Mouse (Mus musculus) granulocyte monocyte progenitor cell, adult 5-6 weeks (primary cell): ENCODE results near the gene Ngrn. TPM values are rescaled to one million over a fixed set of nuclear protein-coding genes. Genes with fewer than 3 reads are reported as not detected.
A peak's percentile ranks its signal among the peaks of the same experiment; 100 is the strongest.

Experiments
- ATAC-seq: replicated peaks from 2 replicates; pipeline ENCODE4 v1.8.0; 2016; ENCODE audit warnings: mild to moderate bottlenecking, moderate TSS enrichment, inconsistent platforms; ENCODE audit not compliant: poor library complexity, severe bottlenecking
- total RNA-seq, 2 experiments: library from RNA; stranded (forward) in 1 of 2; stranded (reverse) in 1 of 2; fragments of 200-712, 200-1000 nt in 1 of 2; fragments of >200 nt in 1 of 2; fragmentation: Nextera tagmentation in 1 of 2; gene quantifications; 2 replicates each; pipeline ENCODE4 v1.2.3; 2014 to 2017

The Ngrn gene
- total RNA-seq (2014; fragmentation: Nextera tagmentation): 23.7 and 33.5 TPM in 2 replicates
- 21.2 and 33.9 TPM in 2 replicates for total RNA-seq (2017)

DNA sequence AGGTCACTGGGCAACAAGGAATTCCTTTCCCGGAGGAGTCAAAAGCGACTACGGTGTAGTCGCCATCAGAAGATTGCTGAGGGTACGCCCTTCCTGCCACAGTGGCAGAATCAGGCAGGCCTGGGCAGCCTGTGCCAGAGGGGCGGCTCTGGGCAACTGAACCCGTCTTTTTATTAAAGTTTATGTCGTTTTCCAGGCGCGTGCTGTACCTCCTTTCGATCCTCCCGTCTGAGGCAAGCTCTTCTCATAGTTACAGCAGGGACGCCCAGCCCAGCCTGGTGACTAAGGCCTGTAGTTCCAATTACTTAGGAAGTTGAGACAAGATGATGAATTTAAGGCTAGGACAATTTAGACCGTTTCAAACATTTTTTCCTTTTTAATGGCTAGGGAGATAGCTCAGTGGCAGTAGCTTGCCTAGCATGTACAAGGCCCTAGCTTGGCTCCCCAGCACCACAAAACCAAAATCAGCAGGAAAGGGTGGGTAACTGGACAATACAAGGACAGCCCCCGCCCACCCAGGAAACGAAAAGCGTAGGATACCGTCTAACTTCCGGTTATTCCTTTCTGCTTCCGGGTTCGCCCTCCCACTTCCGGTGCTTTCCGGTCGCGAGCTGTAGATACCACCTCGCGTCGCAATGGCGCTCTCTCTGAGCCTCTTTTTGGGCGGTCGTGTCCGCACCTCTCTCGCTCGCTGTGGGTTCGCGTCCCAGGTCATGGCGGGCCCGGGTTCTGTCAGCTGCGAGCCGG lies at the start of gene Ngrn:
Ngrn (plus strand) TSS at position 591 of the 747 bp plus-strand sequence.
- peak; percentile 89 for ATAC-seq

DNA sequence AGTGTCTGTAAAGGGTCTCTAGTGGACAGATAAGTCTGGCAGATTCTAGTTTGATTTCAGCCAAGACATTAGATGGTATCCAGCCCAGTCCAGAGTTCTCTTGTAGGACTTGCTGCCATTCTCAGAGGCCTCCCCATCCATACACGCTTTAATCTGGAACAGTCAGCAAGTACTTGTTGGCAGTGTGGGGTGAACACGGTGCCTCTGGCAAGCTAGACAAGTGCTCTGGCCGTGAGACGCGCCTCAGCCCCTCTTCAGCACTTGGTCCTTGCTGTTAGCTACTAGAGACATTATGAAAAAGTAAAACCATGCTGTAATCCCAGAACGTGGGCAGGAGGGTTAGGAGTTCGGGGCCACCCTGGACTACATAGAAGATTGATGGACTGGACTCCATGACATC lies 47.4 kb upstream of the Ngrn start:
- ATAC-seq: no peak

DNA sequence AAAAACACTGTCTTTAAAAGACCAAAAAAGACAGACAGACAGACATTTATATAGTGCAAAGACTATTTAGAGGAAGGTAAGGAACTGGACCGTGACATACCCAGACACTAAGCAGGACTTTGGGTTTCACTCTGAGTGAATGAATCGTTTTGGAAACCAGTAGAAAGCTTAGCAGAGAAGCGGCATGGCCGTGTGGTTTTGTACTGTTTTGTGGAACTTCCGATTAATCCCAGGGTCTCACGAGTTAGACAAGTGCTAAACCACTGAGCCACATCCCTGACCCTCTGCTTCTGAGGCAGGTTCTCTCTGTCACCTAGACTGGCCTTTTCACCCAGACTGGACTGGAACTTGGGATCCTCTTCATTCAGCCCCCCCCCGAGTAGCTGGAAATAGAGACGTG lies 46.6 kb upstream of the Ngrn start:
- no peak for ATAC-seq

DNA sequence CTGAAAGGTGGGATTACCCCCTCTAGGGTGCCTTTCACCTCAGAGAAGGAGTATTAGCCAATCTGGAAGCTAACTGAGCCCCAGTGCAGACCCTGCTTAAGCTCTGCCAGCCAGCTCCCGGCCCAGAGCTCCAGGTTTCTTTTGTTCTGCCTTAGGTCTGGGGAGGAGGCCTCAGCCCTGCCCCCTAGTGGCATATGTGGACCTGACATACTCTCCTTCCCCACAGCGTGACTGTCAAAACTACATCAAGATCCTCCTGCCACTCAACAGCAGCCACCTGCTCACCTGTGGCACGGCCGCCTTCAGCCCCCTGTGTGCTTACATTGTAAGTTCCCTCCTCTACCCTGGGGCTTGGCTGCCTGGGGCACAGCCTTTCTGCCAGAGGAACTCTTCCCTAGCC lies 45.6 kb upstream of the Ngrn start:
- ATAC-seq: peak; percentile 87

DNA sequence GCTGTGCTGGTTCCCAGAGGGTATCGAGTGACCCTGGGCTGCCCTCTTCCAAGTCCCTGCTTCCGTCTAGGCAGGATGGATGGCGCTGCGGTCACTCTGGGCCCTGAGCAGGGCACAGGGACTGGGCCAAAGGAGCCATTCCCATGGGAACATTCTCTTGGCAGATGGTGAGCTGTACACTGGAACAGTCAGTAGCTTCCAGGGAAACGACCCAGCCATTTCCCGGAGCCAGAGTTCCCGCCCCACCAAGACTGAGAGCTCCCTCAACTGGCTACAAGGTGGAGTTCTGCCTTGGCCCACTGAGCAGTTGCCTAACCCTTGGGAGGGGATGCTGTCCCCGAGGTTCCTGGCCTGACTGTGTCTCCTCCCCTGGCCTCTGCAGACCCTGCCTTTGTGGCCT lies 44.4 kb upstream of the Ngrn start:
- ATAC-seq: no peak

DNA sequence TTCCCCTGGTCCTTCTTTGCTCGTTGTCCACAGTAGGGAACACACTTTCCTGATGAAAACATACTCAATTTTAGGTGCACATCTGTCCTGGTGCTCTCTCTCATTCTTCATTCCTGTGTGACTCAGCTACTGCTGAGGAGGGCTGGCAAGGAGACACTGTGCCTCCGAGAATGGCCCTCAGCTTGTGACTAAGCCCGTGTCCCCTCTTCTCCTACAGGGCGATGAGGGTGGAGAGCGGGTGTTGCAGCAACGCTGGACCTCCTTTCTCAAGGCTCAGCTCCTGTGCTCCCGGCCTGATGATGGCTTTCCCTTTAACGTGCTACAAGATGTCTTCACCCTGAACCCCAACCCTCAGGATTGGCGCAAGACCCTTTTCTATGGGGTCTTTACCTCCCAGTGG lies 42.3 kb upstream of the Ngrn start:
- no peak for ATAC-seq

DNA sequence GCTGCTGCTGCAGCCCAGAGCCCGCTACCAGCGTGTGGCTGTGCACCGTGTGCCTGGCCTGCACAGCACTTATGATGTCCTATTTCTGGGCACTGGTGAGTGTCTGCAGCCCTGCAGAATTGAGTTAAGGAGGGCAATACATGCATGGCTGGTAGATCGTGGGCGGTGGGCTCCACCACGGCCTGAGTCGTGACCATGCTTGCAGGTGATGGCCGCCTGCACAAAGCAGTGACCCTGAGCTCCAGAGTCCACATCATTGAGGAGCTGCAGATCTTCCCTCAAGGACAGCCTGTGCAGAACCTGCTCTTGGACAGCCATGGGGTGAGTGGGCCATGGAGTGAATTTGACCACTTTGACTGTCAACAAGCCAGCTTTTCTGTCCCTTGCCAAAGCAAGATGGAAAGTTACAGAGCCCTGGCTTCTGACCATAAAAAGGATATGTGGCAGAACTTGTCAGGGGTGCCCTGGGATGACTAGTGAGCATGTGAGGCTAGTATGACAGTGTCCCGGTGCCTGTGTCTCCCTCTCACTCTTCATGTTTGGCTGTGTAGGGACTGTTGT lies 40.7 kb upstream of the Ngrn start:
- no peak for ATAC-seq

DNA sequence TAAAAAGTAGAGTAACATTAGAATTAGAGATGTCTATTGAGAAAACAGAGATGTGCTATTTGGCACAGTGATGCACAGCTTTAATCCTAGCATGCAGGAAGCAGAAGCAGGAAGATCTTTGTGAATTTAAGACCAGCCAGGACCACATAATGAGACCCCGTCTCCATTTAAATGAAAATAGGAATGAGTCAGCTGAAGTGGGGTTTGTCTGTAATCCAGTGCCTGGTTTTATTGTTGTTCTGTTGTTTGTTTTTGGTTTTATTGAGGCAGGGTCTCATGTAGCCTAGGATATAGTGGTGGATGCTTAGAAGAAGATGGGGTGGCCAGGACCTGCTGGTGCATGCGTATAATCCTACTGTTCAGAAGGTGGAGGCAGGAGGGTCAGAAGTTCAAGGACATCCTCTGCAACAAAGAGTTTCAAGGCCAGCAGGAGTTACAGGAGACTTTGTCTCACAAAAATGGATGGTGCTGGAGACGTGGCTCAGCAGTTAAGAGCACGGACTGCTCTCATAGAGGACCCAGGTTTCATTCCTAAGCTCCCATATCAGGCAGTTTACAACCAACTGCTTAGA lies 39.8 kb upstream of the Ngrn start:
- ATAC-seq: no peak

DNA sequence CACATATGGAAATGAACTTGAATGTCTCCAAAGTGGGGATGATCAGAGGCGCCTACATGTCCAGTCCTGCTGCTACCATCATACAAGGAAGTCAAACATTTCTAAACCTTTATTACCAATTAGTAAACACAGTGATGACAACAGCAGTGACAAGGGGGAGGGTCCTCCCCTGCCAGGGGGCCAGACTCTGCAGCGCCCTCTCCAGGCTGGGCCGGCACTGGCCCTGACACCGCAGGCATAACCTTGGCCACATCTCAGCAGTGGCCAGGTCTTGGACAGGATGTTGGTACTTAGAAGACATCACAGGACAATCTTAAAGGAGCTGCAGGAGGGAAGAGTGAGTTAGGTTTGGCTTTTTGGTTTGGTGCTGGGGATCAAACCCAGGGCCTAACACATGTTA lies 34.0 kb upstream of the Ngrn start:
- no peak for ATAC-seq

DNA sequence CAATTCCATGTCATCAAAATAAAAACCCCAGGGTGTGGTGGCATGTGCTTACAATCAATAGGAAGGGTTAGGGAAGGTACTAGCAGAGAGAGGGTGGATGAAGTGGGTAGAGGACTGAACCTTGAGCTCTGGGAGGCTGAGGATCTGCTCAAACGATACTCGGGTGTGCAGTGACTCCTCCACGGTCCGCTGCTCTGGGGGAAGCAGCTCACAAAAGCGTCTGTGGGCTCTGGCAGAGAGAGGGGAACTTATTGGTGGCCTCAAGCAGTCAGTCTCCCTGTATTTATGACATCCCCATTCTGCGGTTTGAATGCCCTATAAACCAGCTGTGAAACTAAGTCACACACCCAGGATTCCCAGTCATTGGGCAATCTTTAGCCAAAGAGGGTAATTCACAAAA lies 30.8 kb upstream of the Ngrn start:
- ATAC-seq: peak; percentile 41

DNA sequence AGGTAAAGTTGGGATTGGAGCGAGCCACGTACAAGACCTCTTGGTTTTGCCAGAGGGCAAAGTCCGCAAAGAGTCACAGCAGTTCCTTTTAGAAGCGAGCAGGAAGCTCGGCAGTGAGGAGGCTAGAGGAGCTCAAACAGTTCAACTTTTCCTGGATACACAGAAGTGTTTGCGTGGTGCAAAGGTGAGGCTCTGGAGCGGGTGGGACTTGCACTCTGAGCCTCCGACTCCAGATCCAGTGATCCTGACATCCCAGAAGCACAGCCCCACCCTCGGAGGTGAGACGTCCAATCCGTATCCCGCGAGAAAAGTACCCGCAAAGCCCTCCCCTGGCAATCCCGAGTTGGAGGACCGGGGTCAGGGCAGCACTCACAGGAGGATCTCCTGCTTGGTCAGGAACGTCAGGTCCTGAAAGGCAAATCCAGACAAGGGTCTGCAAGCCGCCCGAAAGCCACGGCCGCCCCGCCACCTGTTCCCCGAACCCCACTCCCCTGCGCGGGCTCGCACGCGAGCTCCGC lies 29.0 kb upstream of the Ngrn start:
- peak; percentile 1; the same call in 1 of the 2 replicates for ATAC-seq

DNA sequence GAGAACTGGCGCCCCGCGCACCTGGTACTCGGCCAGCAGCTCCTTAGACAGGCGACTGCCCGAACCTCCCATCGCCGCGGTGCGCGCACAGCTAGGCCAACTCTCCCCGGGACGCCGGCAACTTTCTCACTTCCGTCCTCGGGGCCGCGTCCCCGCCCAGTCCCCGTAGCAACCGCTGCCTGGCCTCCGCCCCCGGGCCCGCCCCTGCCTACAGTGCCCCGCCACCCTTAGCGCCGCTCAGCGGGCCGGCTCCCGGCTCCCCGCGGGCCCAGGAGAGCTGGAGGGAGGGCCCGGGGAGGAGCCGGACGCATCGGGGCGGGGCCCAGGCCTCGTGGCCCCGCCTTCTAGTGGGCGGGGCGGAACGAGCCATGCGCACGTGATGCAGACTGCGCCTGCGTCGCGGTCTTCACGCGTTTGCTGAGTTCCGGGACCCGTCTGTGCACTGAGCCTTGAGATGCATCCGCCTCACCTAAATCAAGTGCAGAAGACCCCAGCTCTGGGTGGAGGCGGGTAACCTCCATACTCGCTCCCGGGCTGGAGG lies 28.5 kb upstream of the Ngrn start, which contains the start of the genes Cib1 and Gdpgp1:
Cib1 (minus strand) TSS at position 325 of the 541 bp plus-strand sequence.
Gdpgp1 (plus strand) TSS at position 377 of the 541 bp plus-strand sequence.
- ATAC-seq: peak; percentile 90

DNA sequence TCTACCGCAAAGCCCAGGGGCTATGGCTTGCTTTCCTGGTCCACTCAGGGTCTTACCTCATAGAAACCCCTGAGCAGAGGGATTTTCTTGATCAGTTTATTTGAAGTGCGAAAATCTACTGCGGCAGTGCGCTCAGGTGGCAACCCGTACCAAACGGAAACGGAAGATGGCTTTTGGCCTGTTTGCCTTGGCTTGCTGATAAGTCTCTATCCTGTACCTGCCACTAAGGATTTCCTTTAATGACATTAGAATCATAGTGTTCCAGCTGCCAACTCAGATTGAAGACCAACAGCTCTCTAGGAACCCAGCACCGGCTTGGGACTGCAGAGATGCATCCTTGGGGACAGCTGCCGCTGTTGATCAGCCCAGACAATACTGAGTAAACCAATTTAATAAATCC lies 27.2 kb upstream of the Ngrn start:
- no peak for ATAC-seq

DNA sequence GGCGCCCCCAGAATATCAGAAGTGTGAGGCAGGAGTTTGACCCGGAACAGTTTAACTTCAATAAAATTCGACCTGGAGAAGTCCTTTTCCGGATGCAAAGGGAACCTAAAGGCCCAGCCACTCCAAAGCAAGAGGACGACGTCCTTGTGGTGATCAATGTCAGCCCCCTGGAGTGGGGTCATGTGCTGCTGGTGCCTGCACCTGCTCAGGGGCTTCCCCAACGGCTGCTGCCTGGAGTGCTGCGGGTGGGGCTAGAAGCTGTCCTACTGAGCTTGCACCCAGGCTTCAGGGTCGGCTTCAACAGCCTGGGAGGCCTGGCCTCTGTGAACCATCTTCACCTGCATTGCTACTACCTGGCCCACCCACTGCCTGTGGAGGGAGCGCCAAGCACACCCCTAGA lies 22.5 kb upstream of the Ngrn start:
- no peak for ATAC-seq

DNA sequence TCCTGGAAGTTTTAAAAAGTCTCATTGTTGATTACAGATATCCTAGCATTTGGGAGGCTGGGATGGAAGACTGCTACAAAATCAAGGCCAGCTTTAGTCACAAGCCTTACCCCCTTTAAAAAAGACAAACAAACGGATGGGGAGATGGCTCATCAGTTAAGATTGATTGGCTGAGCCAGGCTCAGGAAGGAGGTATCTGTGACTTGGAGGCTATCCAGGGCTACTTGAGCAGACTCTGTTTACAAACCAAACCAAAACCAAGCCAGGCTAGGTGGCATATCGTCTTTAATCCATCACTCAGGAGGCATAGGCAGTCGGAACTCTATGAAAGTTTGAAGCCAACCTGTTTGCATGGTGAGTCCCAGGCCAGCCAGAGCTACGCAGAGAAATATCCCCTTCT lies 19.4 kb upstream of the Ngrn start:
- ATAC-seq: no peak

DNA sequence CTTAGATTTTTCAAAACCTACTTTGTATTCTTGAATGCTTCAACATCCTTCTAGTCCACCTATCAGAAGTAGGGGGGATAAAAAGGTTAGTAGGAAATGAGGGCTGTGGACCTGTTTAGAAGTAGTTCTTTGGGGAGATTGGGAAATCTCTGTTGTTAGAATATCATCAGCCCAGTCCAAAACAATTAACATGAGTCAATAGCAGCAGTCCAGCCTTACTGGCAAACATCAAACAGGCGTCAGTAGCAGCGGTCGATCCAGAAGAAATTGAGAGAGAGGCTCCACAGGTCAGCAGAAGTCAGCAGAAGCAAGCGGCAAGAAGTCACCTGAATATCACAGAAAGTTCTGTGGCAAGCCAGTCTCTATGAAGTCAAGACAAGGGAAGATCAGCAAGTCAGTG lies 16.2 kb upstream of the Ngrn start:
- ATAC-seq: no peak

DNA sequence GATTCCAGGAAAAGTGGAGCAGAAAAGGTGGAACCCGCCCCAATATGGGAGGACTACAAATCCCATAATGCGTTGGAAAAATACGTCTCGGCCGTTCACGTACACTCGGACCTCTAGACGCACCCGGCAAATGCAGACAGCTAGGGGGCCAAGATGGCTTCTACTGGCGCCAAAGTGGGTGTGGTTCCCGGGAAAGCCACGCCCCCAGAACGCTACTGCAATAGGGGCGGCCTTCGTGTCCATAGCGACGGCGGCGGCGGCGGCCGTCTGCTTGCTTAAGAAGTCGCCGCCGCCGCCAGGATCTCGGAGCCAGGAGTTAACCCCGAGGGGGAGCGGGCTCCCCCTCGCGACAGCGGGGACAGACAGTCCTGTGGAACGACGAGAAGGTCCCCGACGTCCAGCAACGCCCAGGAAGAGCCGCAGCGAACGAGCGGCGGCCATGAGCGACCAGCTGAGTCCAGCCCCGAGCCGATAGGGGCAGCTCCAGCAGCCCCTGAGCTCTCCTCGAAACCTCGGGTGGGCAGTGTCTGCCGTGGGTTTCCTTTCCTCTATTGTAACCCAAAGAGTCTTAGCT lies 14.8 kb upstream of the Ngrn start, which contains the start of gene Ttll13:
Ttll13 (plus strand) TSS at position 229 of the 574 bp plus-strand sequence.
- ATAC-seq: peak; percentile 97

DNA sequence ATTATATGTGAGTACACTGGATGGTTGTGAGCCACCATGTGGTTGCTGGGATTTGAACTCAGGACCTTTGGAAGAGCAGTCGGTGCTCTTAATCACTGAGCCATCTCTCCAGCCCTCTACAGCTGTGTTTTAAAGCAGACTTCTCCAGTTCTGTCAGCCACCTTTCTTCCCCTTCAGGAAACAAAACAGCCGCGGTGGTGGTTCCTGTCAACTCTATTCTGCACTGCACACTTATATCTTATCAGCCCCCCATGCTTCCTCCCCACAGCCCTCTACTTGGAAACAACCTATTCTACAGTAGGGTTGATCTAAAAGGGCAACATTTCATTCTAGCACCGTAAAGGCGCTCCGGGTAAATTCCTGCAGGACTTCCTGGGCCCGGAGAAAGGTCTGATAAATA lies 14.2 kb upstream of the Ngrn start:
- ATAC-seq: no peak

DNA sequence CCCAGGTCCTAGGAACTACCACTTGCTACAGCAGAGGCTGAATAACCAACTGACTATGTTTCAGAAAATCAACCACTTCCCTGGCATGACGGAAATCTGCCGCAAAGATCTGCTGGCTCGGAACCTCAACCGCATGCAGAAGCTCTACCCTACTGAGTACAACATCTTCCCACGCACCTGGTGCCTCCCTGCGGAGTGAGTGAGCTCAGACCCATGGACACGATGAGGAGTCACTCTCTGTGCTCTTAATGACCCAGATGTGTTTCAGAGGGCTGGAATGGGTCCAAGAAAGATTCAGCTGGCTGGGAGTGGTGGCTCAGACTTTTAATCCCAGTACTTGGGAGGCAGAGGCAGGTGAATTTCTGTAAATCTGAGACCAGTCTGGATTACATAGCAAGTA lies 8.6 kb upstream of the Ngrn start:
- ATAC-seq: no peak

DNA sequence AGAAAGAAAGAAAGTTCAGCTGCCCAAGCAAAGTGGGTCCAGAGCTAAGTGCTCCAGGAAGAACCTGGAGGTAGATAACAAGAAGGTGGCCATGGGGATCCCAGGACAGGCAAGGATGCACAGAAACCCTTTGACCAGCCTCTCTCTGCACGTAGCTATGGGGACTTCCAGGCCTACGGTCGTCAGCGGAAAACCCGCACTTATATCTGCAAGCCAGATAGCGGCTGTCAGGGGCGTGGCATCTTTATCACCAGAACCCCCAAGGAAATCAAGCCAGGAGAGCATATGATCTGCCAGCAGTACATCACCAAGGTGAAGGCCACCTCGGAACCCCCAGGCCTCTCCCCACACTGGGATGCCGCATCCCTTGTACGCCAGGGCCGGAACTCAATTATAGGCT lies 8.1 kb upstream of the Ngrn start:
- ATAC-seq: no peak

DNA sequence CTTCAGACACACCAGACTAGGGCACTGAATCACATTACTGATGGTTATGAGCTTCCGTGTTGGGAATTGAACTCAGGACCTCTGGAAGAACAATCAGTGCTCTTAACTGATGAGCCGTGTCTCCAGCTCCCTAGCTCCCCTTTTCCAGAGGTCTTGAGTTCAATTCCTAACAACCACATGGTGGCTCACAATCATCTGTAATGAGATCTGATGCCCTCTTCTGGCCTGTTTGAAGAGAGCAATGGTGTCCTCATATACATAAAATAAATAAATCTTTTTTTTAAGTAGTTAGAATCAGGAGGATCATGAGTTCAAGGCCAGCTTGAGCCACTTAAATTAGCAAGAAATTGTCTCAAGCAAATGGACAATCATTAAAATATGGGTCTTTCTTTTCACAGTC lies 5.0 kb upstream of the Ngrn start:
- ATAC-seq: no peak
